Mouse (Mus musculus) CH12.LX (cell line): Measurements from ENCODE around the gene Nup35. TPM values are rescaled to one million over a fixed set of nuclear protein-coding genes. Genes with fewer than 3 reads are reported as not detected.

ENCODE experiments used
- DNase-seq: peaks from one replicate; pipeline ENCODE4 v3.0.0-alpha.2; 2013; ENCODE audit errors: extremely low read depth
- H3K27ac ChIP-seq: 2 replicates; pipeline ENCODE4 v1.5.1; 2012; ENCODE audit warnings: low read depth, mild to moderate bottlenecking, control low read depth, moderate library complexity; ENCODE audit not compliant: insufficient read depth
- H3K27me3 ChIP-seq: replicated peaks from 2 replicates; pipeline ENCODE3; 2012; ENCODE audit warnings: inconsistent platforms
- H3K36me3 ChIP-seq, 2 experiments: replicated peaks in 1 of 2; 2 replicates each; pipeline versions ENCODE3 to v1.6.1; 2012; ENCODE audit warnings: inconsistent platforms in 1 of 2, low read length in 1 of 2, mild to moderate bottlenecking in 1 of 2, mixed read lengths in 1 of 2, moderate library complexity in 1 of 2; ENCODE audit not compliant: control insufficient read depth in 1 of 2, insufficient read depth in 1 of 2
- H3K4me1 ChIP-seq, 2 experiments: 2 replicates each; pipeline ENCODE4 v1.6.1; 2012; ENCODE audit warnings: inconsistent platforms in 1 of 2, moderate library complexity in 1 of 2; ENCODE audit not compliant: insufficient read depth in 2 of 2, control insufficient read depth in 1 of 2
- H3K4me2 ChIP-seq: 2 replicates; pipeline ENCODE4 v1.6.1; 2012; ENCODE audit warnings: low read depth, mild to moderate bottlenecking, control low read depth; ENCODE audit not compliant: poor library complexity, insufficient read depth, severe bottlenecking
- H3K4me3 ChIP-seq, 3 experiments: fragments of 150-350 bp in 1 of 3; sonication (generic) in 1 of 3; replicated peaks in 1 of 3; 2 replicates each; pipeline versions ENCODE3 to v1.5.1; 2011 to 2012; ENCODE audit warnings: low read depth in 2 of 3, low read length in 2 of 3, mild to moderate bottlenecking in 2 of 3, moderate library complexity in 2 of 3, control low read depth in 1 of 3, improper control_type of control experiment in 1 of 3, inconsistent platforms in 1 of 3, mixed read lengths in 1 of 3; ENCODE audit not compliant: poor library complexity in 1 of 3
- H3K79me2 ChIP-seq: replicated peaks from 2 replicates; pipeline ENCODE4 v1.6.1; 2012; ENCODE audit warnings: mild to moderate bottlenecking, moderate library complexity; ENCODE audit not compliant: control insufficient read depth, poor library complexity, insufficient read depth, severe bottlenecking; ENCODE audit errors: extremely low read depth
- H3K9ac ChIP-seq: 2 replicates; pipeline ENCODE4 v1.6.1; 2012; ENCODE audit warnings: low read depth, mild to moderate bottlenecking, control low read depth, moderate library complexity; ENCODE audit not compliant: insufficient read depth
- H3K9me3 ChIP-seq: replicated peaks from 2 replicates; pipeline ENCODE3; 2012; ENCODE audit warnings: low read length, inconsistent platforms, mixed read lengths
- BHLHE40 ChIP-seq: IDR thresholded peaks from 2 replicates; pipeline ENCODE4 v1.6.1; 2011; ENCODE audit warnings: mild to moderate bottlenecking, low read depth, low read length, improper control_type of control experiment
- CHD1 ChIP-seq: IDR thresholded peaks from 2 replicates; pipeline ENCODE4 v1.6.1; 2012; ENCODE audit warnings: low read depth, low read length, improper control_type of control experiment, inconsistent platforms
- CHD2 ChIP-seq: IDR thresholded peaks from 2 replicates; pipeline ENCODE4 v1.6.1; 2011; ENCODE audit warnings: low read length, improper control_type of control experiment
- CTCF ChIP-seq, 2 experiments: IDR thresholded peaks in 1 of 2; conservative IDR thresholded peaks in 1 of 2; 2 replicates each; pipeline ENCODE4 v1.5.1; 2011 to 2012; ENCODE audit warnings: low read depth in 2 of 2, low read length in 2 of 2, improper control_type of control experiment in 1 of 2, inconsistent platforms in 1 of 2, mild to moderate bottlenecking in 1 of 2, moderate library complexity in 1 of 2
- E2F4 ChIP-seq: IDR thresholded peaks from 2 replicates; pipeline ENCODE4 v1.6.1; 2011; ENCODE audit warnings: low read depth, low read length, improper control_type of control experiment; ENCODE audit not compliant: insufficient replicate concordance
- ELF1 ChIP-seq: IDR thresholded peaks from 2 replicates; pipeline ENCODE4 v1.6.1; 2014; ENCODE audit warnings: low read depth, mild to moderate bottlenecking, inconsistent platforms, low read length, improper control_type of control experiment
- EP300 ChIP-seq: IDR thresholded peaks from 2 replicates; pipeline ENCODE4 v1.6.1; 2011; ENCODE audit warnings: low read length, improper control_type of control experiment
- IRF4 ChIP-seq: IDR thresholded peaks from 2 replicates; pipeline ENCODE4 v1.6.1; 2014; ENCODE audit warnings: low read depth, mild to moderate bottlenecking, inconsistent platforms, low read length, improper control_type of control experiment
- JUN ChIP-seq: IDR thresholded peaks from 2 replicates; pipeline ENCODE4 v1.6.1; 2011; ENCODE audit warnings: low read depth, mild to moderate bottlenecking, low read length, improper control_type of control experiment, moderate library complexity; ENCODE audit not compliant: insufficient read depth
- MAX ChIP-seq: IDR thresholded peaks from 2 replicates; pipeline ENCODE4 v1.6.1; 2011; ENCODE audit warnings: low read length, improper control_type of control experiment
- MEF2A ChIP-seq: IDR thresholded peaks from 2 replicates; pipeline ENCODE4 v1.6.1; 2014; ENCODE audit warnings: low read depth, mild to moderate bottlenecking, inconsistent platforms, low read length, improper control_type of control experiment, borderline replicate concordance
- MXI1 ChIP-seq: IDR thresholded peaks from 2 replicates; pipeline ENCODE4 v1.6.1; 2011; ENCODE audit warnings: mild to moderate bottlenecking, low read depth, low read length, improper control_type of control experiment
- NELFE ChIP-seq: IDR thresholded peaks from 2 replicates; pipeline ENCODE4 v1.6.1; 2011; ENCODE audit warnings: low read depth, low read length, improper control_type of control experiment
- RAD21 ChIP-seq: IDR thresholded peaks from 2 replicates; pipeline ENCODE4 v1.6.1; 2011; ENCODE audit warnings: low read depth, mild to moderate bottlenecking, low read length, improper control_type of control experiment, moderate library complexity
- RCOR1 ChIP-seq: conservative IDR thresholded peaks from 2 replicates; pipeline ENCODE4 v1.6.1; 2012; ENCODE audit warnings: low read depth, mild to moderate bottlenecking, inconsistent platforms, low read length, improper control_type of control experiment
- SIN3A ChIP-seq: IDR thresholded peaks from 2 replicates; pipeline ENCODE4 v1.6.1; 2012; ENCODE audit warnings: low read length, improper control_type of control experiment, inconsistent platforms
- SMC3 ChIP-seq: IDR thresholded peaks from 2 replicates; pipeline ENCODE4 v1.6.1; 2011; ENCODE audit warnings: low read depth, low read length, improper control_type of control experiment
- TCF12 ChIP-seq: IDR thresholded peaks from 2 replicates; pipeline ENCODE4 v1.6.1; 2014; ENCODE audit warnings: low read depth, mild to moderate bottlenecking, inconsistent platforms, low read length, improper control_type of control experiment
- USF1 ChIP-seq: IDR thresholded peaks from 2 replicates; pipeline ENCODE4 v1.6.1; 2014; ENCODE audit warnings: low read depth, mild to moderate bottlenecking, inconsistent platforms, low read length, improper control_type of control experiment
- ZNF384 ChIP-seq: IDR thresholded peaks from 2 replicates; pipeline ENCODE4 v1.6.1; 2012; ENCODE audit warnings: low read depth, low read length, improper control_type of control experiment, inconsistent platforms
- dilution Hi-C: fragments of 300-500 bp; cut with MboI; formaldehyde crosslinking; loops from 2 replicates; pipeline ENCODE4 v1.14.3; 2020; ENCODE audit warnings: low sequenced_read_pairs; ENCODE audit not compliant: extremely low pct_unique_long_range_greater_than_20kb, extremely low pct_ligation_motif_present
- in situ Hi-C: fragments of 300-500 bp; cut with MboI; formaldehyde crosslinking; loops from 3 replicates; pipeline ENCODE4 v1.14.3; 2019; ENCODE audit warnings: low sequenced_read_pairs, low pct_ligation_motif_present, low pct_unique_long_range_greater_than_20kb, mixed read lengths
- polyA plus RNA-seq: library from polyadenylated mRNA; unstranded; fragments of >175 nt; gene quantifications from 2 replicates; pipeline ENCODE4 v1.2.1, GENCODE M21; 2012; ENCODE audit warnings: low read depth; ENCODE audit not compliant: insufficient read length
- total RNA-seq, 2 experiments: library from RNA; depleted of rRNA; stranded (reverse); fragments of 300-350 nt in 1 of 2; fragments of >200 nt in 1 of 2; gene quantifications; 2 replicates each; pipeline ENCODE4 v1.2.3; 2012 to 2014

Gene Nup35
- total and polyA plus RNA-seq, 3 experiments, result 37.9 to 161 (median 53.2) TPM

GRCm38 (mm10) chr2:80639864-80640263 is 22.8 kb downstream of the Nup35 start:
- in situ Hi-C loops (loop anchor here (25.0 kb wide), 1 partner anchor 303 kb away; no protein-coding TSS in a partner anchor), dilution Hi-C loops (no loop called here)
- H3K36me3 ChIP-seq, result peaks cover 10 to 27% of the 10 kb centered on the region in 2 experiments
- no peaks in the 10 kb centered on the region for H3K9me3 ChIP-seq
- peak overlapping the region; percentile 84 for H3K4me2 ChIP-seq
- DNase-seq, result no peak
- peak overlapping the region; percentile 97 for H3K9ac ChIP-seq
- peak overlapping the region; percentile 26 to 97 (median 95) for H3K4me3 ChIP-seq
- H3K79me2 ChIP-seq, result peaks cover 28% of the 10 kb centered on the region
- TF ChIP-seq BHLHE40, result peak; percentile 42
- peak; percentile 27; the same call in 1 of the 2 replicates for TF ChIP-seq MAX
- no peak for TF ChIP-seq ZNF384
- no peak for TF ChIP-seq CHD1
- H3K27me3 ChIP-seq, result no peaks in the 10 kb centered on the region
- H3K27ac ChIP-seq, result no peak overlapping the region
- peaks cover 3 to 16% of the 10 kb centered on the region in 2 experiments; a peak in 3 of 4 replicates for H3K4me1 ChIP-seq

DNA sequence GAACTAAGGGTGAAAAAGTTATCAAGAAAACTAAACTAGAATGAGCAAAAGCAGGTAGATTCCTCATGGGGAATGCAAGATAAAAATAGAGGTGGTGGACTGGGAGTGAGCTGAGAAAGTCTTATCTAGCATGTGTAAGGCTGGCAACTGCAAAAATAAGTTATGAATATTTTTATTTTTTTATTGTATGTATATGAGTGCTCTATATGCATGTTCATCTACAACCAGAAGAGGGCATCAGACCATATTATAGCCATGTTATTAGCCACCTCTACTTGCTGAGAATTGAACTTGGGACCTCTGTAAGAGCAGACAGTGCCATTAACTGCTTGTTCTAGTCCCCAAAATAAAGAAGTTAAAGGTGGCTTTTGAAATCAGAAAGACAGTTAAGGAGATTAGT is 44.4 kb downstream of the Nup35 start:
- dilution Hi-C loops (no loop called here), in situ Hi-C loops (no loop called here)
- Histone ChIP-seq H3K9ac (no peak overlapping the region), H3K27me3 (no peaks in the 10 kb centered on the region), H3K4me3 (no peak overlapping the region), H3K4me2 (no peak overlapping the region), H3K9me3 (no peaks in the 10 kb centered on the region), H3K4me1 (no peaks in the 10 kb centered on the region), H3K27ac (no peak overlapping the region), H3K36me3 (peaks cover 17 to 46% of the 10 kb centered on the region in 2 experiments), H3K79me2 (no peaks in the 10 kb centered on the region)
- TF ChIP-seq USF1, result no peak
- TF ChIP-seq CTCF (conservative IDR thresholded peaks at IDR 0.05 in 1 of 2, IDR thresholded peaks at IDR 0.05 in 1 of 2; ENCODE audit: low read depth in 2 of 2, low read length in 2 of 2), result peak in 1 of 2 experiments; percentile 24; a peak in 1 of 4 replicates
- no peak for DNase-seq

DNA sequence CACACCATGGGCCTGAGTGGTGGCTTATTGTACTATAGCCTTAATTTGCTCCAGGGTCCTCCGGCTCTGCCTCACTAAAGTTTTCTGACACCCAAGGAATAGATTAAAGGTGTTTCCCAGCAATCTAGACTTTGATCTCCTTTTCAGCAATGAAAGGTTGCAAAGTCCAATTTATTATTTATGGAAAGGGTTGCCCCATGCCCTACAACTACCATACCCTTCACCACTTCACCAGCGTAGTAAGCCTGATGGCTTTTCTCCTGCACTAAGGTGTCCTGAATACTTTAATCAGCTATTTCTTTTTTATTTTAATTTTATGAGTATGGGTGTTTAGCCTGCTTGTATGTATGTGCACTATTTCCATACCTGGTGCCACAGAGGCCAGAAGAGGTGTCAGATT is 45.6 kb downstream of the Nup35 start:
- Histone ChIP-seq H3K9ac (no peak overlapping the region), H3K27ac (no peak overlapping the region), H3K36me3 (peaks cover 17 to 44% of the 10 kb centered on the region in 2 experiments), H3K79me2 (no peaks in the 10 kb centered on the region), H3K27me3 (no peaks in the 10 kb centered on the region), H3K4me3 (no peak overlapping the region), H3K9me3 (no peaks in the 10 kb centered on the region), H3K4me1 (no peaks in the 10 kb centered on the region), H3K4me2 (no peak overlapping the region)
- in situ Hi-C loops (no loop called here), dilution Hi-C loops (no loop called here)
- no peak for DNase-seq
- TF ChIP-seq IRF4 (no peak), NELFE (no peak), EP300 (no peak), TCF12 (no peak), E2F4 (no peak), RCOR1 (no peak), MEF2A (no peak), ELF1 (no peak), BHLHE40 (no peak), CHD1 (no peak), CHD2 (no peak), MXI1 (no peak), SIN3A (no peak), JUN (no peak), SMC3 (no peak), MAX (no peak), ZNF384 (no peak), RAD21 (no peak)
